Mouse (Mus musculus): ENCODE results near the gene Bcor.

GRCm38 (mm10) chrX:12083631-12084030, 76.5 kb downstream of the Bcor start:
- TF ChIP-seq POLR2A (IDR thresholded peaks at IDR 0.05; ENCODE audit: low read depth, low read length) (no peak), CTCF (conservative IDR thresholded peaks at IDR 0.05; ENCODE audit: insufficient read depth, insufficient read length, low read depth, low read length) (no peak)
